In the genomic region with DNA sequence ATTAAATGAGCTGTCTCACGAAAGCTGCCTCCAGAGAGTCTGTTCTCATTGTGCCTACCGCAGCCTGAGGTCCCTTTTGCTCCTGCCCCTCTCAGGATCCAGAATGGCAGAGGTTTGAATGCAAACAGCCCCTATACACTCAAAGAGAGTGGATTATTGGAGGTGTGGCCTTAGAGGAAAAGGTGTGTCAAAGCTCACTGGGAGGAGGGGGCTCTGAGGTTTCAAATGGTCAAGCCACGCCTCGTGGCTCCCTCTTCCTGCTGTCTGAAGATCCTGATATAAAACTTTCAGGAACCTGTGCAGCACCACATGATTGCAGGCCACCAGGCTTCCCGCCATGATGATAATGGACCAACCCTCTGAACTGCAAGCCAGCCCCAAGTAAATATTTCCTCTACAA, we compare ENCODE assay signal across 24 mouse cellular contexts. TPM values are rescaled to one million over a fixed set of nuclear protein-coding genes. Genes with fewer than 3 reads are reported as not detected.
DNase-seq lines count a peak whose midpoint lies in the region; ATAC-seq and TF ChIP-seq lines count a peak whose summit lies in the region.
"Had no signal": no experiment of that assay in that cellular context is flagged by ENCODE, and none has a peak within 500 bp of the region (broad histone marks: within the 10 kb centered on the region; RNA-seq: fewer than 3 reads in every experiment).

No protein-coding gene starts in this region.

- no peak overlapping the region for H3K9ac ChIP-seq in intestine, postnatal 0 days (ENCODE audit: low read depth, low read length)
- H3K9ac ChIP-seq: embryonic facial prominence, embryonic 12.5 days; forebrain, embryonic 13.5 days; forebrain, embryonic 15.5 days; forebrain, postnatal 0 days had no signal

- DNase-seq in 416B (ENCODE audit: low read depth) (peak; percentile 20), R1 (ENCODE audit: low read depth, low spot score) (peak; percentile 70)
- no peak for DNase-seq in kidney, postnatal 36 days
- DNase-seq: adrenal gland, adult 2 months; adrenal gland, postnatal 10 days; adrenal gland, postnatal 25 days; B cell, adult 2 months; cerebellum, adult 11-12 months; cerebellum, adult 2 months; cerebellum, adult 9-10 months; cerebellum, postnatal 10 days; cerebellum, postnatal 25 days; forebrain, postnatal 0 days had no signal

- H3K9me3 ChIP-seq in E14TG2a.4 (ENCODE audit: low read length): no peaks in the 10 kb centered on the region
- H3K9me3 ChIP-seq in intestine, postnatal 0 days (ENCODE audit: control insufficient read depth): no peaks in the 10 kb centered on the region
- H3K9me3 ChIP-seq: embryonic facial prominence, embryonic 10.5 days; embryonic facial prominence, embryonic 12.5 days; forebrain, embryonic 13.5 days; forebrain, embryonic 15.5 days; G1E had no signal

- 67% methylated on average over 5 of the region's 5 CpGs for WGBS in intestine, postnatal 0 days

- H3K36me3 ChIP-seq in E14TG2a.4 (ENCODE audit: insufficient read depth, low read length): peaks cover 90% of the 10 kb centered on the region
- H3K36me3 ChIP-seq in intestine, postnatal 0 days (ENCODE audit: control insufficient read depth, insufficient read depth): peaks cover 67% of the 10 kb centered on the region
- H3K36me3 ChIP-seq: forebrain, embryonic 15.5 days had no signal

- ATAC-seq in intestine, postnatal 0 days: no peak
- ATAC-seq in frontal cortex, adult (ENCODE audit: low TSS enrichment): no peak
- ATAC-seq: CD4-positive, CD25-positive, alpha-beta regulatory T cell, adult 4 months; forebrain, embryonic 13.5 days; forebrain, embryonic 15.5 days; forebrain, postnatal 0 days had no signal

- 0 out of 2 replicates have a peak overlapping the region, but pooled peaks have one; percentile 1 for H3K4me3 ChIP-seq in E14TG2a.4 (replicated peaks; ENCODE audit: low read length)
- no peak overlapping the region for H3K4me3 ChIP-seq in brown adipose tissue, adult 24 weeks (ENCODE audit: insufficient read depth, low read depth, low read length)
- H3K4me3 ChIP-seq in intestine, postnatal 0 days (ENCODE audit: low read depth, low read length): no peak overlapping the region
- H3K4me3 ChIP-seq: embryonic facial prominence, embryonic 10.5 days; embryonic facial prominence, embryonic 12.5 days; forebrain, embryonic 13.5 days; forebrain, embryonic 15.5 days had no signal

- H3K4me2 ChIP-seq in intestine, postnatal 0 days (replicated peaks; ENCODE audit: low read depth): no peak overlapping the region
- H3K4me2 ChIP-seq: embryonic facial prominence, embryonic 12.5 days; forebrain, embryonic 13.5 days; forebrain, embryonic 15.5 days had no signal

- H3K27ac ChIP-seq in brown adipose tissue, adult 24 weeks (replicated peaks; ENCODE audit: low read depth, low read length): peak overlapping the region; percentile 63
- no peak overlapping the region for H3K27ac ChIP-seq in intestine, postnatal 0 days (ENCODE audit: low read depth, low read length)
- H3K27ac ChIP-seq: embryonic facial prominence, embryonic 10.5 days; embryonic facial prominence, embryonic 12.5 days; forebrain, embryonic 13.5 days; forebrain, embryonic 15.5 days had no signal

- TF ChIP-seq CTCF in E14TG2a.4 (conservative IDR thresholded peaks at IDR 0.05; ENCODE audit: low read length): no peak
- no peak for TF ChIP-seq CTCF in intestine, postnatal 0 days (IDR thresholded peaks at IDR 0.05; ENCODE audit: low read depth)

- H3K27me3 ChIP-seq in E14TG2a.4 (ENCODE audit: insufficient read depth, low read length): no peaks in the 10 kb centered on the region
- no peaks in the 10 kb centered on the region for H3K27me3 ChIP-seq in intestine, postnatal 0 days (replicated peaks; ENCODE audit: control insufficient read depth, insufficient read depth, low read length)
- H3K27me3 ChIP-seq: CH12.LX; embryonic facial prominence, embryonic 12.5 days; forebrain, embryonic 13.5 days; forebrain, embryonic 15.5 days had no signal

- peaks cover 70% of the 10 kb centered on the region for H3K4me1 ChIP-seq in E14TG2a.4 (replicated peaks; ENCODE audit: low read depth, low read length)
- peaks cover 11% of the 10 kb centered on the region for H3K4me1 ChIP-seq in brown adipose tissue, adult 24 weeks (ENCODE audit: control insufficient read depth, insufficient read depth, insufficient read length, low read length)
- peaks cover 3% of the 10 kb centered on the region; the same call in 1 of the 2 replicates for H3K4me1 ChIP-seq in intestine, postnatal 0 days (replicated peaks; ENCODE audit: control insufficient read depth, insufficient read depth, low read length)
- H3K4me1 ChIP-seq: forebrain, embryonic 13.5 days had no signal

RNA-seq across cellular contexts. Expression of gene Hadh, which starts 24.1 kb away (rescaled TPM):
- polyA plus RNA-seq in brown adipose tissue, adult 24 weeks (2012; ENCODE audit: insufficient read depth, insufficient read length, missing spikeins): 1,641 and 1,655 TPM in 2 replicates
- 581 and 642 TPM in 2 replicates for polyA plus RNA-seq in intestine, postnatal 0 days (2015; fragmentation: Nextera tagmentation; extraction: Ambion mirVana)

RNA-seq across cellular contexts. Expression of gene Cyp2u1, which starts 55.2 kb away (rescaled TPM):
- polyA plus RNA-seq in brown adipose tissue, adult 24 weeks (2012; ENCODE audit: insufficient read depth, insufficient read length, missing spikeins): 28.2 and 36.0 TPM in 2 replicates
- polyA plus RNA-seq in intestine, postnatal 0 days (2015; fragmentation: Nextera tagmentation; extraction: Ambion mirVana): 17.1 and 24.2 TPM in 2 replicates
- polyA plus RNA-seq: G1E had no signal

Comparison
In these comparisons a context has a peak if more than half of its experiments do, and no peak if none do; other contexts are left out.
1. DNase-seq: peak in 416B (single experiment) and R1 (single experiment); none in kidney, postnatal 36 days (0 of 2).